Mouse (Mus musculus): Measurements from ENCODE around the gene Myo1e. TPM values are rescaled to one million over a fixed set of nuclear protein-coding genes. Genes with fewer than 3 reads are reported as not detected.

Gene Myo1e
- total and polyA plus RNA-seq, 3 experiments = 82.3 to 186 (median 98.7) TPM

GRCm38 (mm10) chr9:70389548-70389947, 182.4 kb downstream of the Myo1e start (continued):
- TF ChIP-seq MAFK (IDR thresholded peaks at IDR 0.05; ENCODE audit: insufficient replicate concordance, low read length) (no peak), ELF1 (IDR thresholded peaks at IDR 0.05; ENCODE audit: low read depth, low read length) (no peak), PAX5 (IDR thresholded peaks at IDR 0.05; ENCODE audit: low read length) (no peak)

GRCm38 (mm10) chr9:70391042-70391441, 183.9 kb downstream of the Myo1e start:
- peaks cover 63 to 94% of the 10 kb centered on the region in 2 experiments for H3K36me3 ChIP-seq (replicated peaks in 1 of 2; ENCODE audit: control insufficient read depth in 1 of 2, insufficient read depth in 1 of 2, low read length in 1 of 2)
- TF ChIP-seq NRF1 (IDR thresholded peaks at IDR 0.05; ENCODE audit: low read depth, low read length) (no peak), TCF12 (IDR thresholded peaks at IDR 0.05; ENCODE audit: low read depth, low read length) (no peak), POLR2A (IDR thresholded peaks at IDR 0.05; ENCODE audit: low read depth, low read length) (no peak), USF1 (IDR thresholded peaks at IDR 0.05; ENCODE audit: low read depth, low read length) (no peak), ETS1 (conservative IDR thresholded peaks at IDR 0.05; ENCODE audit: low read depth, low read length) (no peak), MXI1 (IDR thresholded peaks at IDR 0.05; ENCODE audit: low read depth, low read length) (no peak), ELF1 (IDR thresholded peaks at IDR 0.05; ENCODE audit: low read depth, low read length) (no peak), RAD21 (IDR thresholded peaks at IDR 0.05; ENCODE audit: low read depth, low read length) (no peak), MEF2A (IDR thresholded peaks at IDR 0.05; ENCODE audit: borderline replicate concordance, low read depth, low read length) (no peak), JUN (IDR thresholded peaks at IDR 0.05; ENCODE audit: insufficient read depth, low read depth, low read length) (no peak), GABPA (IDR thresholded peaks at IDR 0.05; ENCODE audit: insufficient replicate concordance, low read depth, low read length) (no peak), MAZ (IDR thresholded peaks at IDR 0.05; ENCODE audit: low read depth, low read length) (no peak), KAT2A (IDR thresholded peaks at IDR 0.05; ENCODE audit: insufficient replicate concordance, low read length) (no peak), E2F4 (IDR thresholded peaks at IDR 0.05; ENCODE audit: insufficient replicate concordance, low read depth, low read length) (no peak), NELFE (IDR thresholded peaks at IDR 0.05; ENCODE audit: low read depth, low read length) (no peak), HCFC1 (IDR thresholded peaks at IDR 0.05; ENCODE audit: low read depth, low read length) (no peak), JUND (conservative IDR thresholded peaks at IDR 0.05; ENCODE audit: low read depth, low read length) (no peak), CHD2 (IDR thresholded peaks at IDR 0.05; ENCODE audit: low read length) (no peak), SMC3 (IDR thresholded peaks at IDR 0.05; ENCODE audit: low read depth, low read length) (no peak), BHLHE40 (IDR thresholded peaks at IDR 0.05; ENCODE audit: low read depth, low read length) (no peak)
- 0 out of 4 replicates have a peak, but pooled peaks cover 2% of the 10 kb centered on the region in 2 experiments for H3K4me1 ChIP-seq (ENCODE audit: control insufficient read depth in 1 of 2, insufficient read depth in 2 of 2)
- H3K9me3 ChIP-seq (replicated peaks; ENCODE audit: low read length) = peaks cover 2% of the 10 kb centered on the region
- no peak for DNase-seq (ENCODE audit: extremely low read depth)
- in situ Hi-C loops (cut with MboI; ENCODE audit: low pct_ligation_motif_present, low pct_unique_long_range_greater_than_20kb, low sequenced_read_pairs) (no loop called here), dilution Hi-C loops (cut with MboI; ENCODE audit: extremely low pct_ligation_motif_present, extremely low pct_unique_long_range_greater_than_20kb, low sequenced_read_pairs) (no loop called here)
- no peak overlapping the region for H3K4me2 ChIP-seq (ENCODE audit: insufficient read depth, low read depth, poor library complexity, severe bottlenecking)
- no peak overlapping the region for H3K9ac ChIP-seq (ENCODE audit: insufficient read depth, low read depth)
- no peak overlapping the region for H3K27ac ChIP-seq (ENCODE audit: insufficient read depth, low read depth)
- no peaks in the 10 kb centered on the region for H3K79me2 ChIP-seq (replicated peaks; ENCODE audit: control insufficient read depth, extremely low read depth, insufficient read depth, poor library complexity, severe bottlenecking)
- H3K4me3 ChIP-seq (replicated peaks in 1 of 3; ENCODE audit: low read depth in 2 of 3, low read length in 2 of 3, poor library complexity in 1 of 3) = no peak overlapping the region
- H3K27me3 ChIP-seq (replicated peaks) = no peaks in the 10 kb centered on the region
